ENCODE assay signal across 26 mouse cellular contexts in genomic region chr8:12984601-12985243, GRCm38 (mm10). TPM values are rescaled to one million over a fixed set of nuclear protein-coding genes. Genes with fewer than 3 reads are reported as not detected.
A peak's percentile ranks its signal among the peaks of the same experiment; 100 is the strongest.
DNase-seq lines count a peak whose midpoint lies in the region; ATAC-seq and TF ChIP-seq lines count a peak whose summit lies in the region.
"Had no signal": no experiment of that assay in that cellular context is flagged by ENCODE, and none has a peak within 500 bp of the region (broad histone marks: within the 10 kb centered on the region; RNA-seq: fewer than 3 reads in every experiment).

No protein-coding gene starts in this region.

- H3K4me1 ChIP-seq in liver, postnatal 0 days (ENCODE audit: insufficient read depth): no peaks in the 10 kb centered on the region
- H3K4me1 ChIP-seq in ES-E14 (ENCODE audit: control insufficient read depth in 2 of 2, insufficient read depth in 2 of 2, low read length in 2 of 2, poor library complexity in 1 of 2): 0 out of 4 replicates have a peak, but pooled peaks cover 0 to 2% of the 10 kb centered on the region in 2 experiments
- H3K4me1 ChIP-seq in heart, embryonic 12.5 days (replicated peaks): peaks cover 9% of the 10 kb centered on the region
- H3K4me1 ChIP-seq: embryonic facial prominence, embryonic 15.5 days; hindbrain, embryonic 12.5 days had no signal

- 86% methylated on average over 17 of the region's 17 CpGs for WGBS in liver, postnatal 0 days (ENCODE audit: insufficient replicate concordance)
- 81% methylated on average over 17 of the region's 17 CpGs for WGBS in heart, embryonic 12.5 days

- peak; percentile 54 to 59 for DNase-seq in cerebellum, adult 18-20 months
- no peak for DNase-seq in cerebellum, postnatal 10 days
- no peak for DNase-seq in liver, postnatal 0 days
- DNase-seq in liver: no peak
- DNase-seq in ES-E14 (ENCODE audit: low read depth, low spot score): no peak
- DNase-seq in cerebellum, postnatal 25 days: peak; percentile 56 to 61
- no peak for DNase-seq in adrenal gland, adult 8-10 months
- DNase-seq: embryo, embryonic 11 days; gastrocnemius, postnatal 14 days; heart, adult 18-20 months; kidney, postnatal 25 days; lung, embryonic 14.5 days; thymus, adult 18-20 months had no signal

- peak overlapping the region; percentile 45 for H3K4me2 ChIP-seq in liver, postnatal 0 days (ENCODE audit: low read depth, low read length)
- no peak overlapping the region for H3K4me2 ChIP-seq in heart, embryonic 12.5 days
- H3K4me2 ChIP-seq: embryonic facial prominence, embryonic 15.5 days; hindbrain, embryonic 12.5 days; liver, embryonic 11.5 days; lung, embryonic 14.5 days; midbrain, embryonic 15.5 days had no signal

- H3K9me3 ChIP-seq in liver, postnatal 0 days (ENCODE audit: low read length): no peaks in the 10 kb centered on the region
- no peaks in the 10 kb centered on the region for H3K9me3 ChIP-seq in ES-E14 (ENCODE audit: control insufficient read depth, insufficient read depth, low read depth, low read length)
- peaks cover 5% of the 10 kb centered on the region; the same call in 1 of the 2 replicates for H3K9me3 ChIP-seq in heart, embryonic 12.5 days (replicated peaks)
- H3K9me3 ChIP-seq: embryonic facial prominence, embryonic 15.5 days; hindbrain, embryonic 12.5 days; midbrain, embryonic 15.5 days had no signal

- no peak overlapping the region for H3K27ac ChIP-seq in liver, postnatal 0 days (ENCODE audit: low read depth)
- H3K27ac ChIP-seq in ES-E14 (ENCODE audit: insufficient read depth, low read depth, low read length, poor library complexity, severe bottlenecking): no peak overlapping the region
- H3K27ac ChIP-seq in heart, embryonic 12.5 days (ENCODE audit: poor library complexity, severe bottlenecking): no peak overlapping the region
- H3K27ac ChIP-seq: embryonic facial prominence, embryonic 15.5 days; hindbrain, embryonic 12.5 days; midbrain, embryonic 15.5 days had no signal

- no peak for ATAC-seq in liver, postnatal 0 days
- ATAC-seq in heart, embryonic 12.5 days (ENCODE audit: insufficient number of reproducible peaks, low FRiP score): no peak

- H3K4me3 ChIP-seq in liver, postnatal 0 days (ENCODE audit: low read depth, low read length): no peak overlapping the region
- no peak overlapping the region; a peak in 1 of 4 replicates for H3K4me3 ChIP-seq in ES-E14 (ENCODE audit: insufficient read depth in 1 of 2, low read depth in 1 of 2, low read length in 2 of 2, poor library complexity in 1 of 2, severe bottlenecking in 1 of 2)
- H3K4me3 ChIP-seq in heart, embryonic 12.5 days: no peak overlapping the region
- H3K4me3 ChIP-seq: embryonic facial prominence, embryonic 15.5 days; hindbrain, embryonic 12.5 days; midbrain, embryonic 15.5 days; myocyte had no signal

- in situ Hi-C loops in ES-E14 (cut with MboI; ENCODE audit: low sequenced_read_pairs in 2 of 2, unreplicated experiment in 2 of 2): loop anchor here in 1 of 2 experiments (25.0 kb wide), 1 partner anchor 278 kb away; the partner anchor contains the start of gene Adprhl1

- no peak for TF ChIP-seq EP300 in liver, postnatal 0 days (IDR thresholded peaks at IDR 0.05; ENCODE audit: low read depth)

- H3K36me3 ChIP-seq in liver, postnatal 0 days (replicated peaks; ENCODE audit: insufficient read depth, low read length): no peaks in the 10 kb centered on the region
- no peaks in the 10 kb centered on the region; the same call in 1 of the 2 replicates for H3K36me3 ChIP-seq in ES-E14 (ENCODE audit: control insufficient read depth, insufficient read depth, low read length, poor library complexity, severe bottlenecking)
- no peaks in the 10 kb centered on the region for H3K36me3 ChIP-seq in heart, embryonic 12.5 days
- H3K36me3 ChIP-seq: embryonic facial prominence, embryonic 15.5 days had no signal

- H3K9ac ChIP-seq in liver, postnatal 0 days (replicated peaks): no peak overlapping the region
- 0 out of 2 replicates have a peak overlapping the region, but pooled peaks have one; percentile 2 for H3K9ac ChIP-seq in ES-E14 (ENCODE audit: insufficient read depth, low read depth, low read length, poor library complexity, severe bottlenecking)
- H3K9ac ChIP-seq in heart, embryonic 12.5 days: no peak overlapping the region
- H3K9ac ChIP-seq: embryonic facial prominence, embryonic 15.5 days; hindbrain, embryonic 12.5 days; lung, embryonic 14.5 days; midbrain, embryonic 15.5 days had no signal

- TF ChIP-seq CTCF in liver, postnatal 0 days (IDR thresholded peaks at IDR 0.05; ENCODE audit: low read depth): no peak

- no peaks in the 10 kb centered on the region for H3K27me3 ChIP-seq in liver, postnatal 0 days (ENCODE audit: insufficient read depth, low read length)
- H3K27me3 ChIP-seq in heart, embryonic 12.5 days (replicated peaks): no peaks in the 10 kb centered on the region
- H3K27me3 ChIP-seq: embryonic facial prominence, embryonic 15.5 days; hindbrain, embryonic 12.5 days; midbrain, embryonic 15.5 days had no signal

TF ChIP-seq in ES-E14, 5 proteins besides CTCF, POLR2A, EP300 and RAD21:
- TF ChIP-seq CHD2 (IDR thresholded peaks at IDR 0.05; ENCODE audit: low read depth, low read length) (no peak), ZNF384 (IDR thresholded peaks at IDR 0.05; ENCODE audit: low read depth, low read length) (no peak), HCFC1 (IDR thresholded peaks at IDR 0.05; ENCODE audit: borderline replicate concordance, insufficient read depth, low read length) (no peak), ZC3H11A (IDR thresholded peaks at IDR 0.05; ENCODE audit: borderline replicate concordance, low read depth, low read length) (no peak), MAFK (IDR thresholded peaks at IDR 0.05; ENCODE audit: insufficient read depth, low read depth, low read length) (no peak)

RNA-seq across cellular contexts. Expression of gene F7, which starts 41.1 kb away (rescaled TPM):
- polyA plus RNA-seq in liver, postnatal 0 days (2015; fragmentation: Nextera tagmentation; extraction: Ambion mirVana): 35.1 and 36.0 TPM in 2 replicates
- 0.09 and 0.16 TPM in 2 replicates for total RNA-seq in ES-E14 (2012; rRNA removed)
- 0.23 TPM in 1 of 2 replicates, not detected in the other for polyA plus RNA-seq in heart, embryonic 12.5 days (2016; fragmentation: Nextera tagmentation; extraction: Ambion mirVana)
- 1 to 10 TPM in 1 of 4 experiments, under 1 TPM in 3; 0.38 to 1.1 (median 0.68) TPM for total RNA-seq in adrenal gland, adult 8-10 months (2022)
- total RNA-seq: gastrocnemius, postnatal 14 days; megakaryocyte-erythroid progenitor cell, adult 5-6 weeks; MEL had no signal
- polyA plus RNA-seq: forebrain, embryonic 16.5 days; heart, embryonic 14.5 days; hindbrain, embryonic 12.5 days; kidney, embryonic 14.5 days; limb, embryonic 11.5 days; midbrain, embryonic 15.5 days; neural tube, embryonic 14.5 days had no signal

RNA-seq across cellular contexts. Expression of gene F10, which starts 52.4 kb away (rescaled TPM):
- 531 and 542 TPM in 2 replicates for polyA plus RNA-seq in liver, postnatal 0 days (2015; fragmentation: Nextera tagmentation; extraction: Ambion mirVana)
- total RNA-seq in ES-E14 (2012; rRNA removed): not detected in 2 replicates
- polyA plus RNA-seq in heart, embryonic 12.5 days (2016; fragmentation: Nextera tagmentation; extraction: Ambion mirVana): 2.7 and 2.8 TPM in 2 replicates
- 1 to 10 TPM in 2 of 4 experiments, under 1 TPM in 2; 0.52 to 1.9 (median 1.1) TPM for total RNA-seq in adrenal gland, adult 8-10 months (2022)
- total RNA-seq: gastrocnemius, postnatal 14 days had no signal
- polyA plus RNA-seq: myocyte; neural tube, embryonic 14.5 days had no signal

Comparison
In these comparisons a context has a peak if more than half of its experiments do, and no peak if none do; other contexts are left out.
1. DNase-seq: peak in cerebellum, adult 18-20 months (2 of 2) and cerebellum, postnatal 25 days (2 of 2); none in cerebellum, postnatal 10 days (0 of 2), liver, postnatal 0 days (single experiment), liver (single experiment), ES-E14 (single experiment) and adrenal gland, adult 8-10 months (single experiment).